Mouse (Mus musculus) liver, embryonic 11.5 days (tissue): ENCODE measurements around the gene Gm26938. TPM values are rescaled to one million over a fixed set of nuclear protein-coding genes. Genes with fewer than 3 reads are reported as not detected.

Experiments
- ATAC-seq: fragments of 200-750 bp; cut with Nextera tagmentation; replicated peaks from 2 replicates; pipeline ENCODE4 v1.8.0; 2017; ENCODE audit warnings: moderate number of reproducible peaks, mild to moderate bottlenecking, moderate TSS enrichment, moderate library complexity; ENCODE audit not compliant: low FRiP score
- DNase-seq: peaks from one replicate; pipeline ENCODE4 v3.0.0-alpha.2; 2017; ENCODE audit warnings: low spot score
- H3K27ac ChIP-seq: fragments of 300-500 bp; sonication (generic); 2 replicates; pipeline ENCODE4 v1.5.1; 2014; ENCODE audit warnings: mild to moderate bottlenecking, low read depth, low read length, control low read depth
- H3K27me3 ChIP-seq: fragments of 300-500 bp; sonication (generic); replicated peaks from 2 replicates; pipeline ENCODE4 v1.6.1; 2014; ENCODE audit warnings: low read length, mixed read lengths; ENCODE audit not compliant: control insufficient read depth, insufficient read depth
- H3K36me3 ChIP-seq: fragments of 300-500 bp; sonication (generic); 2 replicates; pipeline ENCODE4 v1.6.1; 2014; ENCODE audit warnings: mild to moderate bottlenecking, low read length, moderate library complexity, mixed read lengths; ENCODE audit not compliant: control insufficient read depth, insufficient read depth
- H3K4me1 ChIP-seq: fragments of 300-500 bp; sonication (generic); replicated peaks from 2 replicates; pipeline ENCODE4 v1.6.1; 2014; ENCODE audit warnings: low read length, mixed read lengths; ENCODE audit not compliant: control insufficient read depth, insufficient read depth
- H3K4me2 ChIP-seq: fragments of 300-500 bp; sonication (generic); 2 replicates; pipeline ENCODE4 v1.6.1; 2014; ENCODE audit warnings: mild to moderate bottlenecking, control low read depth, moderate library complexity
- H3K4me3 ChIP-seq: fragments of 300-500 bp; sonication (generic); 2 replicates; pipeline ENCODE4 v1.5.1; 2014; ENCODE audit warnings: low read depth, low read length, control low read depth
- H3K9ac ChIP-seq: fragments of 300-500 bp; sonication (generic); 2 replicates; pipeline ENCODE4 v1.6.1; 2014; ENCODE audit warnings: low read depth, low read length, control low read depth
- H3K9me3 ChIP-seq: fragments of 300-500 bp; sonication (generic); 2 replicates; pipeline ENCODE4 v1.6.1; 2016; ENCODE audit warnings: low read length, inconsistent platforms, mixed read lengths; ENCODE audit not compliant: control insufficient read depth
- WGBS: fragments of 180-500 bp; shearing (Covaris S2); extraction: QIAGEN DNeasy Blood & Tissue Kit; methylation state at CpG from one replicate; pipeline ENCODE4 v1.1.7; 2014; 5-methylcytosine and 5-hydroxymethylcytosine counted together
- polyA plus RNA-seq: library from polyadenylated mRNA; unstranded; fragments of >200 nt; fragmentation: Nextera tagmentation; extraction: Ambion mirVana; gene quantifications from 2 replicates; pipeline ENCODE4 v1.2.1, GENCODE M21; 2014

The Gm26938 gene
- polyA plus RNA-seq, 1 experiment from 2014 or later = not detected

- Histone ChIP-seq H3K4me1 (peaks cover 55% of the 10 kb centered on the region), H3K36me3 (peaks cover 28% of the 10 kb centered on the region), H3K9ac (no peak overlapping the region), H3K9me3 (no peaks in the 10 kb centered on the region), H3K27me3 (no peaks in the 10 kb centered on the region), H3K4me2 (no peak overlapping the region), H3K4me3 (no peak overlapping the region), H3K27ac (no peak overlapping the region)
- ATAC-seq (no peak), DNase-seq (no peak)
- WGBS = 89% methylated on average over 10 of the region's 10 CpGs
These were observed 24.3 kb downstream of the Gm26938 start for GRCm38 (mm10) chr5:139801880-139802279.

DNA sequence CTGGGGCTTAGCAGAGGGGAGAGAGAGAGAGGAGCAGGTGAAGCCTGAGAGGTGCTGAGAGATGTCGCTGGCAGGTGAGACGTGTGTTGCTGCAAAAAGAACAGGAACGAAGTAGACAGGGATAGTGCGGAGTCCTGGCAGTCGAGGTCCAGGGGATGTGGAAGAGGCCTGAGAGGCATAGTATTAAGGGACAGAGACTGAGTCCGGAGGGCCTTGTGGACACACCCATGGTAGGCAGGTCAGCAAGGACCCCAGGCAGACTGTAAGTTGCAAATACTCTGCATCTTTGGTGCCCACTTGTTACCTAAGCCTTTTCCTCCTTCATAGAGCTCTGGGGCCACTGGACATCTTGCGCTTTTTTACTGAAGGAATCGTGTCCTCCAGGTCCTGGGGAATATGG lies 25.0 kb downstream of the Gm26938 start:
- H3K27me3 ChIP-seq = no peaks in the 10 kb centered on the region
- peaks cover 59% of the 10 kb centered on the region for H3K4me1 ChIP-seq
- no peaks in the 10 kb centered on the region for H3K9me3 ChIP-seq
- no peak overlapping the region for H3K4me2 ChIP-seq
- DNase-seq = no peak
- no peak for ATAC-seq
- 94% methylated on average over 8 of the region's 8 CpGs for WGBS
- no peak overlapping the region for H3K4me3 ChIP-seq
- no peak overlapping the region for H3K9ac ChIP-seq
- peaks cover 28% of the 10 kb centered on the region for H3K36me3 ChIP-seq
- no peak overlapping the region for H3K27ac ChIP-seq

DNA sequence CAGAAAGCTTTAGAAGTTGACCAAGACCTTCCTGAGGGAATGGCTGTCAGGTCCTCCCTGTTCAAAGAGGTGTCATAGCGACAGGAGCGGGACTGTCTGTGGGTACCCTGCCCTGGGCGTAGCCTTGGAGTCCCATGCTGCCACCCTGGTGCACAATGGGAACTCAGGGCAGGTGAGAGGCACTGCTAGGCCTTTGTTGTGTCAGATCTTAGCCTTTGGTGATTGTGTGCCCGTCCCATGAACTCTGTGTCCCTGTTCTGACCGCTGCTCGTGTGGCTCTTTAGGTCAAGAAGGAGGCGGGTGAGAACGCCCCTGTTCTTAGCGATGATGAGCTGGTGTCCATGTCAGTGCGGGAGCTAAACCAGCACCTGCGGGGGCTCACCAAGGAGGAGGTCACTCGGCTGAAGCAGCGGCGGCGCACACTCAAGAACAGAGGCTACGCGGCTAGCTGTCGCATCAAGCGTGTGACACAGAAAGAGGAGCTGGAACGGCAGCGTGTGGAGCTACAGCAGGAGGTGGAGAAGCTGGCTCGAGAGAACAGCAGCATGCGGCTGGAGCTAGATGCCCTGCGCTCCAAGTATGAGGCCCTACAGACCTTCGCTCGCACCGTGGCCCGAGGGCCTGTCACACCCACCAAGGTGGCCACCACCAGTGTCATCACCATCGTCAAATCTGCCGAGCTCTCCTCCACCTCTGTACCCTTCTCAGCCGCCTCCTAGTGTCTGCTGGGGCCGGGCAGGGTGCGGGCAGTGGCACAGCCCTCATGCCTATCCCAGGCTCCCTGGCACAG lies 26.2 kb downstream of the Gm26938 start:
- no peak for ATAC-seq
- 0 out of 2 replicates have a peak overlapping the region, but pooled peaks have one; percentile 2 for H3K27ac ChIP-seq
- DNase-seq = no peak
- H3K9me3 ChIP-seq = no peaks in the 10 kb centered on the region
- H3K4me3 ChIP-seq = no peak overlapping the region
- H3K4me1 ChIP-seq = peaks cover 59% of the 10 kb centered on the region
- no peak overlapping the region for H3K9ac ChIP-seq
- peaks cover 28% of the 10 kb centered on the region for H3K36me3 ChIP-seq
- no peaks in the 10 kb centered on the region for H3K27me3 ChIP-seq
- 92% methylated on average over 33 of the region's 33 CpGs for WGBS
- H3K4me2 ChIP-seq = no peak overlapping the region

DNA sequence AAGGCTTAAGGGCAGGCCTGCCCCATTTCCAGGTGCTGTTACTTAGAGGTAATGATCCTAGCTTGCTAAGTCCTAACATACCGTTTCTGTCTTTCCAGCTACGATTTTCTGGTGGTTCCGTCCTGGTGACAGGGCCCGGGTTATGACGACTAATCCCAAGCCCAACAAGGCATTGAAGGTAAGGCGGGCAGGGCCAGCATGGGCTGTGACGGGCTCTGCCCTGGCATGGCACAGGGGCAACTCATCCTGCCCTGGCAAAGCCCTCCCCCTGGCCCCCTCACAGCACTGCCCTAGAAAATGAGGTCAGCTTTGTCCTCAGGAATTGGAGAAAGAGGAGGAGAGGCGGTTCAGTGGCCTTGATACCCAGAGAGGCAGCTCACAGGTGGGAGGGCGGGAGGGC lies 27.2 kb downstream of the Gm26938 start:
- Histone ChIP-seq H3K4me1 (peaks cover 59% of the 10 kb centered on the region), H3K27ac (no peak overlapping the region), H3K9me3 (no peaks in the 10 kb centered on the region), H3K36me3 (peaks cover 31% of the 10 kb centered on the region), H3K9ac (no peak overlapping the region), H3K4me3 (no peak overlapping the region), H3K4me2 (no peak overlapping the region), H3K27me3 (no peaks in the 10 kb centered on the region)
- no peak for DNase-seq
- 96% methylated on average over 9 of the region's 9 CpGs for WGBS
- ATAC-seq = no peak

DNA sequence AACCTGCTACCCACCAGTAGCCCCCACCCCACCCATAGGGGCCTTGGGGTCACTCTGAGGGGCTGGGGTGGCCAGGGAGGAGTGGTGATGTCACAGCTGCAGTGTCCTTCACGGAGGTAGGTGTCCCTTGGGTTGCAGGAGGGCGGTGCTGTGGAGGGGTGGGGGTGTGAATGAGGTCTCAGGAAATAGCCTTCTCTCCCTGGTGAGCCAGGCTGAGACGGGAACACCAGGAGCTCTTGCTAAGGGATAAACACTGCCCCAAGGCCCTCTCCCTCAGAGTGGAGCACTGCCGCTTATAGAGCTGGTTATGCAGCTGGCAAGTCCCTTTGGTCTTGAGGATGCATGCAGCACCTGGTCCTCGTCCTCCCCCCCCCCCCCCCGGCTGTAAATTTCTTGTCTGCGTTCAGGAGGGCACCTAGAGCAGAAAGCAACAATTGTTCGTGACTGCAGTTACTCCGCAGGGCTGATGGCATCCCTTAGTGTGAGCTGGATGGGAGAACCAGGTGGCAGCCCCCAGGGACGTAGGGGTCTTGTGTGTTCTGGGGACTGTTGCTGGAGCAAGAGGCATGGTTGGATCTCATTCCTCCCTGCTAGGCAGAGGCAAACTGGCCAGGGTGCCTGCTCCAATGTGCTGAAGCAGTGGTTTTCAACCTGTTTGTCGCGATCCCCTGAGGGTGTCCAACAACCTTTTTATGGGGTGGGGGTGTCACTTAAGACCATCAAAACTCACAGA lies 27.9 kb downstream of the Gm26938 start:
- no peak overlapping the region for H3K9ac ChIP-seq
- ATAC-seq (no peak), DNase-seq (no peak)
- no peaks in the 10 kb centered on the region for H3K27me3 ChIP-seq
- H3K4me3 ChIP-seq = no peak overlapping the region
- peaks cover 59% of the 10 kb centered on the region for H3K4me1 ChIP-seq
- H3K27ac ChIP-seq = 0 out of 2 replicates have a peak overlapping the region, but pooled peaks have one; percentile 3
- no peak overlapping the region for H3K4me2 ChIP-seq
- WGBS = 60% methylated on average over 12 of the region's 12 CpGs
- H3K9me3 ChIP-seq = no peaks in the 10 kb centered on the region
- H3K36me3 ChIP-seq = peaks cover 31% of the 10 kb centered on the region

- H3K36me3 ChIP-seq = peaks cover 31% of the 10 kb centered on the region
- H3K4me3 ChIP-seq = no peak overlapping the region
- DNase-seq (no peak), ATAC-seq (no peak)
- H3K9ac ChIP-seq = no peak overlapping the region
- H3K4me1 ChIP-seq = peaks cover 58% of the 10 kb centered on the region
- peak overlapping the region; percentile 32; the same call in 1 of the 2 replicates for H3K4me2 ChIP-seq
- H3K27ac ChIP-seq = peak overlapping the region; percentile 53; the same call in 1 of the 2 replicates
- no peaks in the 10 kb centered on the region for H3K9me3 ChIP-seq
- H3K27me3 ChIP-seq = no peaks in the 10 kb centered on the region
- WGBS = 62% methylated on average over 11 of the region's 11 CpGs
These were observed 28.6 kb downstream of the Gm26938 start for GRCm38 (mm10) chr5:139797473-139798167.

DNA sequence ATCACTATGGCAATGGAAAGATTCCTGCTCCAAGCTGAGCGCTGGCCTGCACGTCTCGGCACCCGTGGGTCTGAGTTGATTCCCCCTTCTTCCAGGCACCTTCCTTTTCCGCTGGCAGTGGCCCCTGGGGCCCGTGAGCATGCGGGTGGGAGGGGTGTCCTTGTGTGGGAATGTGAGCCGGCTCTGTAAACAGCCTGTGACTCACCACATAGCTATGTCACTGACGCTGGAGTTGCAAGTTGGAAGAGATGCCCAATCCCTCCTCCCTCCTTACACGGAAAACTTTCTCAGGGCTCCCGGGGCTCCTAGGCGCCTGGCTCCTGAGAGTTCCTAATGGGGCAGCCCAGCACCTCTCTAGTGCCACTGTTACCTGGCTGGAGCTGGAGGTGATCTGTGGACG lies 29.3 kb downstream of the Gm26938 start:
- no peaks in the 10 kb centered on the region for H3K9me3 ChIP-seq
- DNase-seq (no peak), ATAC-seq (0 out of 2 replicates have a peak, but pooled peaks have one; percentile 3)
- peaks cover 28% of the 10 kb centered on the region for H3K36me3 ChIP-seq
- WGBS = 27% methylated on average over 13 of the region's 13 CpGs
- peak overlapping the region; percentile 53; the same call in 1 of the 2 replicates for H3K27ac ChIP-seq
- H3K4me2 ChIP-seq = peak overlapping the region; percentile 32
- peaks cover 61% of the 10 kb centered on the region for H3K4me1 ChIP-seq
- no peak overlapping the region for H3K4me3 ChIP-seq
- no peaks in the 10 kb centered on the region for H3K27me3 ChIP-seq
- H3K9ac ChIP-seq = no peak overlapping the region

DNA sequence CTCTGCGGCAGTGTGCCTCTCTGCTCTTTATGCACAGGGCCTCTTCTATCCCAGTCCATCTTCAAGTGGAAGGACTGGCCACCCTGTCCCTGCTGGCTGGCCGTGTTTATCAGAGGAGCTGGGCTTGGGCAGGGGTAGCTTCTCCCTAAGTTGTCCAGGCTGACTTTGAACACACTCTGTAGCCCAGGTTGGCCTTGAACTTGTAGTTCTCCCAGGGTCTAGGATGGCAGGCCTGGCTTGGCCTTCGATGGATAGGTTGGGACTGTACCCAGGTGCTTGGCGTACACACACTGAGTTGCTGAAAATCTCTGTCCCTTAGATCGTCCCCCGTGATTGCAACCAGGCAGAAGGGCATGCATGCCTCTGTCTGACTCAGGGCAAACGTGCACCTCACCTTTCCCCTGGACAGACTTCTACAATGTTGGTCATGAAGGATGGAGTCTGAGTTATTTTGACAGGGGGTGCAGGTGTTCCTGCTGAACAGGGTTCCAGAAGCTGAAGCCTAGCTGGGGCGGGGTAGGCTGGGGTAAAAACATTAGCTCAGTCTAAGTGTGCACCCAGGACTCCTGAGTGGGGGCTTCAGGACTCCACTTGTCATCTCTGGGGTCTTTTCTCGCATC lies 30.1 kb downstream of the Gm26938 start:
- WGBS = 76% methylated on average over 9 of the region's 9 CpGs
- ATAC-seq = no peak
- H3K27me3 ChIP-seq = no peaks in the 10 kb centered on the region
- no peak overlapping the region for H3K4me3 ChIP-seq
- no peak for DNase-seq
- peaks cover 23% of the 10 kb centered on the region for H3K36me3 ChIP-seq
- no peaks in the 10 kb centered on the region for H3K9me3 ChIP-seq
- no peak overlapping the region for H3K27ac ChIP-seq
- peaks cover 61% of the 10 kb centered on the region for H3K4me1 ChIP-seq
- H3K4me2 ChIP-seq = no peak overlapping the region
- no peak overlapping the region for H3K9ac ChIP-seq
